Mouse (Mus musculus): ENCODE data around the gene Dennd6a.

The Dennd6a gene

GRCm38 (mm10) chr14:26645989-26646650, 72.5 kb downstream of the Dennd6a start:
- WGBS, result 46% methylated on average over 5 of the region's 5 CpGs

- 70% methylated on average over 2 of the region's 2 CpGs for WGBS
Measured at GRCm38 (mm10) chr14:26647811-26648210, 74.2 kb downstream of the Dennd6a start.

- WGBS, result 59% methylated on average over 1 of the region's 1 CpGs
Measured at GRCm38 (mm10) chr14:26660233-26660632, 86.6 kb downstream of the Dennd6a start.

GRCm38 (mm10) chr14:26662016-26662415, 88.4 kb downstream of the Dennd6a start:
- 80% methylated on average over 3 of the region's 3 CpGs for WGBS

GRCm38 (mm10) chr14:26662488-26662887, 88.8 kb downstream of the Dennd6a start:
- WGBS, result 82% methylated on average over 2 of the region's 2 CpGs

GRCm38 (mm10) chr14:26663851-26664250, 90.2 kb downstream of the Dennd6a start:
- WGBS, result 87% methylated on average over 2 of the region's 2 CpGs

GRCm38 (mm10) chr14:26667991-26668370, 94.3 kb downstream of the Dennd6a start:
- 18% methylated on average over 6 of the region's 6 CpGs for WGBS

GRCm38 (mm10) chr14:26668371-26669291, 95.0 kb downstream of the Dennd6a start:
- under 1% methylated on average over 73 of the region's 73 CpGs for WGBS

GRCm38 (mm10) chr14:26669292-26670073, 95.8 kb downstream of the Dennd6a start, which contains the start of gene Pde12:
Pde12 (minus strand) TSS chr14:26669883.
- WGBS, result under 1% methylated on average over 70 of the region's 70 CpGs

GRCm38 (mm10) chr14:26671870-26672615, 98.4 kb downstream of the Dennd6a start:
- 60% methylated on average over 17 of the region's 17 CpGs for WGBS

- WGBS, result 90% methylated on average over 2 of the region's 2 CpGs
Measured at GRCm38 (mm10) chr14:26674476-26675169, 101.0 kb downstream of the Dennd6a start.

- WGBS, result 15% methylated on average over 12 of the region's 12 CpGs
Measured at GRCm38 (mm10) chr14:26675371-26675770, 101.7 kb downstream of the Dennd6a start.

GRCm38 (mm10) chr14:26675791-26676190, 102.1 kb downstream of the Dennd6a start:
- 80% methylated on average over 5 of the region's 5 CpGs for WGBS

All from cerebral cortex, adult 2 months (tissue).